In the genomic region with DNA sequence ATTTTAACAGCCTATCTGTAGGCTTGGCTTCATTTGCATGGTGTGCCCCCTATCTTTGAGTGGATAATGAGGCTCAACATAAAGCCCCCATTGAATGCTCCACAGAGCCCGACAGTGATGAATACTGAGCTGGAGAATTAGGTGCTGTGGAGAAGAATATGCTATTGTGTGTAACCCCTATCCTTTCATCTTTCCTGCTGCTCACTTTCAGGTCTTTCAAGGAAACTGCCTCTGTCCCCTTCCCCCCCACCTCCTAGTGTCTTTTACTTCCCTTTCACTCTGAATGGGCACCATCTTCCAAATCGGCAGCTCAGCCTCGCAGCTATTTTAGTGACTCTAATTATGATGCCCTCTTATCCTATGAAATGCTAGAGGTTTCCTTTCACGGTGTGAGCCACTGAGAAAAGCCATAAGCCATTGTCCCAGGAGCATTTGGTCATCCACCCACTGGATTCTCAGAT, we compare ENCODE assay signal across 9 mouse cellular contexts.
DNase-seq lines count a peak whose midpoint lies in the region; ATAC-seq and TF ChIP-seq lines count a peak whose summit lies in the region.
"Had no signal": no experiment of that assay in that cellular context is flagged by ENCODE, and none has a peak within 500 bp of the region (broad histone marks: within the 10 kb centered on the region; RNA-seq: fewer than 3 reads in every experiment).

No protein-coding gene starts in this region.

- H3K4me1 ChIP-seq in kidney, postnatal 0 days (replicated peaks; ENCODE audit: insufficient read depth, low read length), result peaks cover 14% of the 10 kb centered on the region; the same call in 1 of the 2 replicates
- peaks cover 6% of the 10 kb centered on the region for H3K4me1 ChIP-seq in forebrain, embryonic 11.5 days (replicated peaks; ENCODE audit: control insufficient read depth, insufficient read depth, low read length)
- peaks cover 23% of the 10 kb centered on the region for H3K4me1 ChIP-seq in hindbrain, embryonic 15.5 days (replicated peaks)
- peaks cover 26% of the 10 kb centered on the region for H3K4me1 ChIP-seq in neural tube, embryonic 15.5 days

- no peaks in the 10 kb centered on the region for H3K9me3 ChIP-seq in kidney, postnatal 0 days (replicated peaks; ENCODE audit: low read length)
- no peaks in the 10 kb centered on the region for H3K9me3 ChIP-seq in forebrain, embryonic 11.5 days (ENCODE audit: control insufficient read depth, low read length)
- no peaks in the 10 kb centered on the region for H3K9me3 ChIP-seq in hindbrain, embryonic 15.5 days
- H3K9me3 ChIP-seq in neural tube, embryonic 15.5 days (replicated peaks), result no peaks in the 10 kb centered on the region

- ATAC-seq in kidney, postnatal 0 days (replicated peaks; ENCODE audit: low FRiP score, low read depth), result no peak
- ATAC-seq in forebrain, embryonic 11.5 days (replicated peaks; ENCODE audit: low FRiP score), result peak; percentile 92
- ATAC-seq in hindbrain, embryonic 15.5 days (ENCODE audit: low FRiP score, low read depth), result peak; percentile 89
- peak; percentile 74 for ATAC-seq in neural tube, embryonic 15.5 days (ENCODE audit: low FRiP score)

- DNase-seq in kidney, postnatal 0 days (ENCODE audit: low spot score), result no peak
- no peak for DNase-seq in kidney, adult 9 months
- peak; percentile 62 for DNase-seq in forebrain, embryonic 11.5 days (ENCODE audit: low spot score)
- no peak for DNase-seq in cerebellum, postnatal 25 days
- no peak for DNase-seq in MN1 (ENCODE audit: low spot score)
- DNase-seq: adrenal gland, postnatal 25 days had no signal

- peak; percentile 13; the same call in 1 of the 2 replicates for TF ChIP-seq CTCF in kidney, postnatal 0 days (IDR thresholded peaks at IDR 0.05; ENCODE audit: low read depth)

- no peak overlapping the region for H3K27ac ChIP-seq in kidney, postnatal 0 days
- no peak overlapping the region for H3K27ac ChIP-seq in forebrain, embryonic 11.5 days (ENCODE audit: low read depth, low read length)
- H3K27ac ChIP-seq in hindbrain, embryonic 15.5 days (replicated peaks), result peak overlapping the region; percentile 38; the same call in 1 of the 2 replicates
- no peak overlapping the region for H3K27ac ChIP-seq in neural tube, embryonic 15.5 days (replicated peaks)
- H3K27ac ChIP-seq: macrophage had no signal

- 15% methylated on average over 4 of the region's 4 CpGs for WGBS in kidney, postnatal 0 days
- 2% methylated on average over 4 of the region's 4 CpGs for WGBS in forebrain, embryonic 11.5 days
- WGBS in hindbrain, embryonic 15.5 days, result 3% methylated on average over 4 of the region's 4 CpGs
- 3% methylated on average over 4 of the region's 4 CpGs for WGBS in neural tube, embryonic 15.5 days

- no peak overlapping the region for H3K4me3 ChIP-seq in kidney, postnatal 0 days (replicated peaks; ENCODE audit: low read depth, low read length)
- no peak overlapping the region for H3K4me3 ChIP-seq in forebrain, embryonic 11.5 days (ENCODE audit: low read depth, low read length)
- H3K4me3 ChIP-seq in hindbrain, embryonic 15.5 days, result peak overlapping the region; percentile 3
- no peak overlapping the region; the same call in 1 of the 2 replicates for H3K4me3 ChIP-seq in neural tube, embryonic 15.5 days (replicated peaks)

- 0 out of 2 replicates have a peak overlapping the region, but pooled peaks have one; percentile 18 for H3K4me2 ChIP-seq in kidney, postnatal 0 days (ENCODE audit: low read length)
- peak overlapping the region; percentile 32; the same call in 1 of the 2 replicates for H3K4me2 ChIP-seq in forebrain, embryonic 11.5 days (ENCODE audit: low read depth, low read length, severe bottlenecking)
- H3K4me2 ChIP-seq in hindbrain, embryonic 15.5 days, result peak overlapping the region; percentile 48
- H3K4me2 ChIP-seq in neural tube, embryonic 15.5 days, result peak overlapping the region; percentile 46

- H3K36me3 ChIP-seq in kidney, postnatal 0 days (ENCODE audit: insufficient read depth, low read length), result no peaks in the 10 kb centered on the region
- no peaks in the 10 kb centered on the region for H3K36me3 ChIP-seq in forebrain, embryonic 11.5 days (ENCODE audit: control insufficient read depth, insufficient read depth, low read length)
- no peaks in the 10 kb centered on the region for H3K36me3 ChIP-seq in hindbrain, embryonic 15.5 days
- H3K36me3 ChIP-seq in neural tube, embryonic 15.5 days, result no peaks in the 10 kb centered on the region

- H3K9ac ChIP-seq in kidney, postnatal 0 days (ENCODE audit: low read depth, low read length), result no peak overlapping the region
- H3K9ac ChIP-seq in forebrain, embryonic 11.5 days (ENCODE audit: low read length), result no peak overlapping the region
- no peak overlapping the region for H3K9ac ChIP-seq in hindbrain, embryonic 15.5 days
- H3K9ac ChIP-seq in neural tube, embryonic 15.5 days (replicated peaks), result no peak overlapping the region

- H3K27me3 ChIP-seq in kidney, postnatal 0 days (ENCODE audit: insufficient read depth, low read length), result no peaks in the 10 kb centered on the region
- H3K27me3 ChIP-seq in forebrain, embryonic 11.5 days (ENCODE audit: control insufficient read depth, insufficient read depth, low read length), result peaks cover 56% of the 10 kb centered on the region
- H3K27me3 ChIP-seq in hindbrain, embryonic 15.5 days, result peaks cover 43% of the 10 kb centered on the region
- peaks cover 39% of the 10 kb centered on the region for H3K27me3 ChIP-seq in neural tube, embryonic 15.5 days (replicated peaks)
